Mouse (Mus musculus) urinary bladder, postnatal 25 days (tissue): ENCODE data around the gene Duoxa1.
"Not testable (repeated sequence)": the region's sequence is repeated elsewhere in the genome, so short reads cannot be mapped to it uniquely, and the experiment has no call there.

ENCODE experiments used
- DNase-seq: peaks from one replicate; pipeline ENCODE4 v3.0.0; 2022; ENCODE audit warnings: low spot score

Duoxa1 gene

DNA sequence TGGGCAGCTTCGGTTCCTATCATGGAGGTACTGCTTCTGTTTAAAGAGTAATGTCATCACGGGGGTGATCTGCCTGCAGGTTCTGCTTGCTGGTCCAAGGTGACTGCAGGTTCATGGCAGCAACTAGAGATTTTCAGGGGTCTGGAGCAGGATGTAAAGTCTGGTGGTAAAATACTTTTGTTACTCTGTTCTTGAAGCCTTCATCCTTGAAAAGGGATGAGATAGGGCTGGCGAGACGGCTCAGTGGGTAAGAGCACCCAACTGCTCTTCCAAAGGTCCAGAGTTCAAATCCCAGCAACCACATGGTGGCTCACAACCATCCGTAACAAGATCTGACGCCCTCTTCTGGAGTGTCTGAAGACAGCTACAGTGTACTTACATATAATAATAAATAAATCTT lies 16.8 kb upstream of the Duoxa1 start:
- DNase-seq = not testable (repeated sequence)

DNA sequence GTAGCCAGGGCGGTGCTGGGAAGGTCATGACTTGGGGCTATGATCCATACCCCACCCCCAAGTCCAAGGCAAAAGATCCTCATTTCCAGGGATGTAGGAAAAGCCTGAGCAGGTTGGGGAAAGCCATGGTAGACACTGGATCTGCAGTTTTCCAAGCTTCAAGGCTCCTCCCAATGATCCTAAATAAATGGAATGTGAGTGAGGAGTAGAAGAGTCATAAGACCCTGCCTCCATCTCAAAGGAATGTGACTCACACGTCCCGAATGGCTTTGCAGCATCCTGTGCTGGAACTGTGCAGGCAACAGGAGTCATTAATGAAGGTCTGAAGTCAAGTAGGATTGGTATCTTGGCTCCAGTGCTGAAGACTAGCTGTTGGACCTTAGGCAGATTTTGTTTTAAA lies 14.5 kb upstream of the Duoxa1 start:
- DNase-seq = no peak

DNA sequence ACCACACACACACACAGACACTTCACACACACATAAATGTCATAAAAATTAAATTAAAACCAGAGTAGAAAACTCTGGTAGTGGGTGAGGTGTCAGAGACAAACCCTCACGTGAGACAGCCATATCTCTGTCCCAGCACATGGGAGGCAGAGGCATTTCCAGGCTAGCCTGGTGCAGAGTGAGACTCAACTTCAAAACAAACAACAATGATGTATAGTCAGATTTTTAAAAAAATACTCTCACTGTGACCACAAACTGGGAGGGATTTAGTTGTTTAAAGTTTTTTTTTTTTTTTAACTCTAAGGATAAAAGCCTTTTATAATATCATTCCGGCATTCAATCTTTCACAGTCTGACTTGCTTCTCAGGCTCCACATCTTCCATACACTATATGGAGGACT lies 11.8 kb upstream of the Duoxa1 start:
- DNase-seq = no peak

DNA sequence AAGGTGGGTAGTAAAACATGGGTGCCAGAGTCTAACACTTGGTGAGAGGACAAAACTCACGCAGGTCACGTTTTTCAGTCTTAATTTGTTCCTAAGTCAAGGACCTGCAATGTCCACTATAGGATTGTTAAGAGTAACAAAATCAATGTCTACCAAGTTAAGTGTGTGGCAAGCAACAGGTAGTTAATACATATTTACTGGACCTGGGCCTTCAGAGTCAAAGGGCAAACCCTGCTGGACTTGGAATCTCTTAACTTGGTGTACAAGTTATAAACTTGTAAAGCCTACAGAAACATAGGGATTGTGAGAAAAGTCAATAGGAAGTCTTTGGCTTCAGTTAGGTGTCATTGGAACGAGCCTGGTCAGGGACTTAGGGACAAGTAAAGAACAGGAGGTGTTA lies 11.1 kb upstream of the Duoxa1 start:
- no peak for DNase-seq

DNA sequence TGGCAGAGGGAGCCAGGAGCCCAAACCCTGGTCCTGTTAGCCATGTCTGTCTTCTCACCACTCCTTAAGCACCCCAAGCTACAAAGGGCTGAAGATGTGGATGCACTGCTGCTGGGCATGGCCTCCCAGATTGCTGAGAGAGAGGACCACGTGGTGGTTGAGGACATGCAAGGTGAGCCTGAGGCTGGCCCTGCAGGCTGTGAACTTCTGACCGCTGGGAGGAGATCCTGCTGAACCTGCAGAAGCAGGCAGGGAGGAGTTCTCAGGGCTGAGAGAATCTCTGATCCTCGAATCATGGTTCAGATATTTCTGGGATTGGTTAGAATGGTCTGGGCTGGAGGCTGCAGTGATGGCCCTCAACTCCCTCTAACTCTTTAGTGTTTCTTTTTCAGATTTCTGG lies 10.4 kb upstream of the Duoxa1 start:
- DNase-seq = no peak

DNA sequence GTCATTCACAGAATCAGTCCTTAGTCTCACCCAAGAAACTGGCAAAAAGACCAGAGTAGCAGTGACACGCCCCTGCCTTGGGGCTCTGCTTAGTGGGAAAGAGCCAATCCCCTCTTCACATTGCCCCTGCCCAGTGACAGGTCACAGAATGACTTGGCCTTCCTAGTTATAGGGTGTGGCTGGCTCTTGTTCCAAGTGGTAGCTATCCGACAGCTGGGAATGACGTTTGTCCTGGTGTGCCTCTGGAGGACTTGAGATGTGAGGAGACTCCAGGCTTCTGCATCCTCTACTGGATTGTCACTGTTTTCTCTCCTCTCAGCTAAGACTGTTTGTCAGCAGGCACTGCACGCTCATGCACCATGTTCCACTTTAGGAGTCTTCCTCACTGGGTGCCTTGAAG lies 3.9 kb upstream of the Duoxa1 start:
- no peak for DNase-seq

DNA sequence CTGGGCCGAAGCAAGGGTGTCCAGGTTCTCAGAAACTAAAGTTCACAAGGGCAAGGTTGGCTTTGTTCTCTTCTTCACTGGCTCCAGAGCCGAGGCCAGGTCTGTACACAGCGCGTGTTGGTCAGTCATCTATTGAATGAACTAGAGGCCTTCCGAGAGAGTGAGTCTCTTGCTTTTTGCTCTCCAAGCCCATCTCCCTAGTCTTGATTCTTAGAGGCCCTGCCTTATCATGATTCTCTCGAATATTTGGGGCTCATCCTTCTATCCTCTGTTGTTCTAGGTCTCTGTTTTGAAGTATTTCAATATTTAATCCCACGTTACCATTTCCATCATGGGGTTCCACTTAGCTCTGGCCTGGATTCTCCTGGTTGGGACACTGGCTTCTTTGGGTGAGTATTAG lies 1.8 kb upstream of the Duoxa1 start, which contains the start of gene Duox1:
Duox1 (plus strand) TSS at position 301 of the 400 bp plus-strand sequence.
- no peak for DNase-seq

DNA sequence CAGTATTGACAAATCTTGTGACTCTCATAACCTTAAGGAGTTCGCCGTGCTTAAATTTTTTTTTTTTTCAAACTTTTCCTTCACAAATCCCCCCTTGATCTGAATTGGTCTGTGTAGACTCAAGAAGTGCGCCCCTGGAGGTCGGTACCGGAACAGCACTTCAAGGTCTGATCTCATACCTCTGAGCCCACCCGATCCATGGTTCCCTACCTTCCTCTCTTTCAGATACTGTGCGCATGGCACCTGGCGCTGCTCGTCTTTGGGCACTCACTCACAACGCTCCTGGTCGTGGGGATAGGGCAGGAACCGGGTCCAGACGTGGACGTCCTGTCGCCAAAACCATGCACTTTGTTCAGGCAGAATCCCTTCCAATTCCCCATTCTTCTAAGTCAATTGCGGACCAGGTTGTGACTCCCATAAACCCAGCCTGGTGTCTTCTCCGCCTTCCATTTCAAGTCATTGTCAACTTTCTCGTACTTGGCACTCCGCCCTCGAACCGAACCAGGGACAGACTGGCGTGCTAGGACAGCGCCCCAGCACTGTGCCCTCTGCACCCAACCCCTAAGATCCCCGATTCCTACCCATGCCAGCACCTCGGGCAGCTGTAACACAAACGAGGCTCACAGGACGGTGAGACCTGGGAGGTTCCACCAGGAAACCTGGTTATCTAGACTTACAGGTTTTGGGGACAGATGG lies 660 bp downstream of the Duoxa1 start:
- DNase-seq = peak; percentile 74

DNA sequence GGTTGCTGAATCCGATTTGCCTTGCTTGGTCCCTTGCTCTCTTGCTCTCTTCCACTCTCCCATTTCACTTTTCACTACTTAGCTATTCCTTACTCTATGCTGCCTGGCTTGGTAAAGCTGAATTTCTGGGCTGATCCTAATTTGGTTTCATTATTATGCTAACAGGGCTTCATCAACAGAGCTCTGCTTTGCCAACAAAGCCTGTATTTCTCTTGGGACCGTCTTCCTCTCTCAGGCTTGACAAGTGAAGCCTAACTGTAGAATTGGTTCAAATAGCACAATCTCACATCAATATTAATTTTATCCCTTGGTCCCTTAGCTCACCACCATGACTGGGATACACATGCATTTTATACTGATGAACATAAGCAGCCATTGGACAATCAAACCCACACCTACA lies 2.0 kb downstream of the Duoxa1 start:
- DNase-seq = no peak

DNA sequence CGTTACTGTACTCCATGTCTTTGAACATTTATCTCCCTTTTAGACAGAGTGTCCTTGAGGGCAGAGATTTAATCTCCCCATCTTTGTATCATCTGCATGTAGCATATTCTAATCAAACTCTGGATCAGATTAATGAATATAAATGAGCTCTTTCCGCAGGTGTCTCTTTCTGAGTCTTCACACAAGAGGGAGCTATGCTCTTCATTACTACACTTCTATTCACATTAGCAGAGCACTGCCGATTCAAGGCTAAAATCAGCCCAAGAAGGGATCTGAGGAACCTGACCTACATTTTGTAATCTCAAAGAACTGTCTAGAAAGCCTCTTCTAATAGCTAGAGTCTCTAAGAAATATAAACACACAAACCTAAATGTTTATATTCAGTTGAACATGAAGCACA lies 3.9 kb downstream of the Duoxa1 start:
- no peak for DNase-seq

DNA sequence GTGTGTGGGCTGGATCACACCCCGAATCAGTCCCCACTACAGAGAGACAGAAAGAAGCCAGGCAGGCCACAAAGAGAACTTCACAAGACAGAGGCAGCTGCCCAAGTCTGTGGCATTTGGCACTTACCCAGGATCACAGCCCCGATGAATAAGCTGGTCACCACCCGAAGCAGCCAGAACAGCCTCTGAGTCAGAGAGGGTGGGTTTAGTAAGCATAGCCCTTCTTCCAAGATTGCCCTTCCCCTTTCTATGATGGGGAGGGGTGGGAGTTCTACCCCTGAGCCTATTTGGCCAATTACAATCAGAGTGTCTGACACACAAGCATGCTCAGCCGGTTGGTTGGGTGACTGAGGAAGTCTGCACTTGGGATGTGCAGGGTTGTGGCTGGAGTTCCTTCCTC lies 7.3 kb downstream of the Duoxa1 start:
- DNase-seq = peak; percentile 41

DNA sequence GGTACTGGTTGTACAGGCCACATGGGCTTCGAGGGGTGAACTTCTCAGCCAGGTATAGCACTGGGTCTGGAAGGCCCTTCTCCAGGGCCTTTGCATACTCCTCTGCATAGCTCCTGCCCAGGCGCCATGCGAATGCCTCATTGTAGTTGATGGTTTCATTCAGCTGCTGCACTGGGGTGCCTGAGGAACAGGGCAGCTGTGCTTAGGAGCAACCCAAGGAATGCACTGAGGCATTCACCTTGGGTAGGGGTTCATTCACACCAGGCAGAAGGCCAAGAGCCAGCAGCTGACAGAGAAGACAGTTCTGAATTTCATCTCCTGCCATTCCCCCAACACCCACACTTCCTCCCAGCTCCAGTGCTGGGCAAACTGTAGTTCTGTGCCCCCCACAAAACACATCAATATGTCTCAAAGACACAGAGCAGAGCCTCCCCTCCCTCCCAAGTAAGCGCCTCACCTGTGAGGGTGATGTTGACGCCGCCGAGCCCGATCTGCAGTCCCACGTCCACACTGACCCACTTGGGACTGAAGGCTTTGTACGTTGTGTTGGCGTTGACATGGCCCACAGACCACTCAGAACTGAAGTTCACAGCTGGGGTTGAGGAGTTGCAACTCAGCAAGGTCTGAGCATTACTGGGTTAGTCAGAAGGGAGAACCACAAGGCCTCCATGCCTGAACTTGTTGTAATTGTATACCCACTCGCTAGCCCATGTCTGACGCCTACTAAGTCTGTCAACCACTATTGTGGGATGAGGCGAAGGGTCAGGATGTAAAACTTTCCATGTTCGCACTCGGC lies 8.2 kb downstream of the Duoxa1 start:
- no peak for DNase-seq

DNA sequence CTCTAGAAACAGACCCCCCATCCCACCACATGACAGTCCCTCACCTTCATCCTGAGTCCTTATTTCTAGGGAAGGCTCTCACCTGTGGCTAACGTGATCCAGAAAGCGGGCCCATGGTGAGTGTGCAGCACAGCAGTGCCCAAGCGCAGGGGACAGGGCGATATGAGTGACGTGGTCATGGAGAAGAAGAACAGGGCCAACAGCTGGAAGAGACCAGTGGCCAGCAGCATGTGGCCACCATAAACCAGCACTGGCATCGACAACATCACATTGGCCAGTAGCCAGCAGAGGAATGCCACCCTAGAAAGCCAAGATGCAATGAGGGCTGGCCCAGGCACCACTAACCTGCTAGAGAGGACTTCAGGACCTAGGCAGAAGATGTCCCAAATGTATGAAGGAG lies 9.0 kb downstream of the Duoxa1 start:
- DNase-seq = no peak

DNA sequence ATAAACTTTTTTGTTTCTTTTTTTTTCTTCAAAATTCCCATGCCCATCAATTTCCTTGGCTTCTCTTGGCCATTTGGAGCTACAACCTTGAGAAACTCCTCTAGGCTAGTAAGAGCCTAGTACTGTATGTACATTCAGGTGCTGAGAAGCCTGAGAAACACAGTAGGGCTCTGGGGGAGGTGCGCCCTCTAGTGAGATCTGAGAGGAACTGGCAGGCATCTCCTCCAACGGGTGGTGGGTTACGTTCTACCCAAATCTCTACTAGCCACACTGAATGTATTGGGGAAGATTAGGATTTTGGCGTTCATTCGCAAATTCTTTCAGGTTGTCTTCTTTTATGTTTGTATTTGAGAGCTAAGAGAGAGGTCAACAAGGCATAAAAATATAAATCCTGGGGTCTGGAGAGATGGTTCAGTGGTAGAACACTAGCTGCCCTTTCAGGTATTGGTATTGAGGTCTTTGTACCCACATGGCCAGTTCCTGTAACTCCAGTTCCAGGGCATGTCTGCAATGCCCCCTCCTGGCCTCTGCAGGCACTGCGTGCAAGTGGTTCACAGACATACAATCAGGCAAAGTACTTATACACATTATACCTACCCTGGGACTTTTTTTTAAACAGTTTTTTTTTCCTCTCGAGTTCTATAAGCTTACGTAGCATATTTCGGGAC lies 10.8 kb downstream of the Duoxa1 start:
- peak; percentile 59 for DNase-seq

DNA sequence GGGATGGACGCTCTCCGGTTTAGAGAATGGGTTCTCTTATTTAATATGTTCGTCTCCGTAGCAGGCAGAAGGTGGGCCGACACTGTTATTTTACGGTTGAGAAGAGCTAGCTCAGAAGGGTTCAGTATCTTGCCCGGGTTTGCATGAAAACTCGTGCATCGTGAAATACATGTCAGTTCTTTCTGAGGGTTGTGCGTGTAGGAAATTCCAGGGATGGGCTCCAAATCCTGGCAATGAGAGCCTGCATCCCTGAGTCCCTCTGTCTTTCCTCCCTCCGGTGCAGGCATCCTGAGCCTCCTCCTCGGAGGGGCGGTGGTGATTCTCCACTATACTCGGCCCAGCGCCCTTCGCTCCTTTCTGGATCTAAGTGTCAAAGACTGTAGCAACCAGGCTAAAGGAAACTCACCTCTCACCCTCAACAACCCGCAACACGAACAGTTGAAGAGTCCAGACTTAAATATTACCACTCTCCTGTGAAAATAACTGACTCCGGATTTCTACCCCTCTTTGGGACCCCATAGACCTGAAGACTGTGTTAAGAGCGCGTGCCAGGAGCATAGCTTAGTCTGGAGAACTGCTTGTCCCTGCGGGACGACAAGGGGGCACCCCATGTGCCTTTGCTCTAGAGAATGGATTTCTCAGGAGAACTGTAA lies 11.5 kb downstream of the Duoxa1 start:
- DNase-seq = no peak

DNA sequence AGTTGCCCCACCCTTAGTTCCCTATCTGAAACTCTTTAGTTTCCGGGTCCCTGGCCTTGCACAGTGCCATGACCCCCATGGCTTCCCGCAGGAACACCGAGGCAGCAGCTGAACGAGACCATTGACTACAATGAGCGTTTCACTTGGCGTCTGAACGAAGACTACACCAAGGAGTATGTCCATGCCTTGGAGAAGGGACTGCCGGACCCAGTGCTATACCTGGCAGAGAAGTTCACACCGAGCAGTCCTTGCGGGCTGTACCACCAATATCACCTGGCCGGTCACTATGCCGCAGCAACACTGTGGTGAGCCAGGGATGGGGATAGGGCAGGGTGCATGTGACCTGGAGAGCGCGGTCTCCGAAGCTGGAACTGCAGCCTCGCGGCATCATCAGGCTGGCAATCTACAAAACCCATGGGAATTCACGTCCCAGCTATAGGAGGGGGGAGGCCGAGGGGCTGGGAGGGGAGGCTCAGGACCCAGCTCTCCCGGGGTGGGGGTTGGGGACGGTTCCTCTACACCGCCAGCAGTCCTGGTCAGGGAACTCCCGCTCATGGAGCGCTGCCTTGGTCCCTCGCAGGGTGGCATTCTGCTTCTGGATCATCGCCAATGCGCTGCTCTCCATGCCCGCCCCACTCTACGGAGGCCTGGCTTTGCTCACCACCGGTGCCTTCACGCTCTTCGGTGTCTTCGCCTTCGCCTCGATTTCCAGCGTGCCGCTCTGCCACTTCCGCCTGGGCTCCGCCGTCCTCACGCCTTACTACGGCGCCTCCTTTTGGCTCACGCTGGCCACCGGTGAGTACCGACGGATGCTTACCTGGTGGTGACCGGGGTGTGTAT lies 12.2 kb downstream of the Duoxa1 start:
- peak; percentile 32 for DNase-seq

DNA sequence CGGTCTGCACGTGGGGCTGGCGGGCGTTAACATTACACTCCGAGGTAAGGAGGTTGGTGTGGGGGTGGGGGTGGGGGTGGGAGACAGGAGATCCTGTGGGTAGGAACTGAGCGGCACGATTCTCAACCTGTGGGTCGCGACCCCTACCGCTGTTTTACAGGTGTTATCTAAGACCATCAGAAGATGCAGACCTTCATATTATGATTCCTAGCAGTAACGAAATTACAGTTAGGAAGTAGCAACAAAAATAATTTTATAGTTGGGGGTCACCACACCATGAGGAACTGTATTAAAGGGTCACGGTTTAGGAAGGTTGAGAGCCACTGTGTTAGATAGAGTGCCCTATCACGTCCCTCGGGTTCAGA lies 12.9 kb downstream of the Duoxa1 start:
- DNase-seq = no peak

DNA sequence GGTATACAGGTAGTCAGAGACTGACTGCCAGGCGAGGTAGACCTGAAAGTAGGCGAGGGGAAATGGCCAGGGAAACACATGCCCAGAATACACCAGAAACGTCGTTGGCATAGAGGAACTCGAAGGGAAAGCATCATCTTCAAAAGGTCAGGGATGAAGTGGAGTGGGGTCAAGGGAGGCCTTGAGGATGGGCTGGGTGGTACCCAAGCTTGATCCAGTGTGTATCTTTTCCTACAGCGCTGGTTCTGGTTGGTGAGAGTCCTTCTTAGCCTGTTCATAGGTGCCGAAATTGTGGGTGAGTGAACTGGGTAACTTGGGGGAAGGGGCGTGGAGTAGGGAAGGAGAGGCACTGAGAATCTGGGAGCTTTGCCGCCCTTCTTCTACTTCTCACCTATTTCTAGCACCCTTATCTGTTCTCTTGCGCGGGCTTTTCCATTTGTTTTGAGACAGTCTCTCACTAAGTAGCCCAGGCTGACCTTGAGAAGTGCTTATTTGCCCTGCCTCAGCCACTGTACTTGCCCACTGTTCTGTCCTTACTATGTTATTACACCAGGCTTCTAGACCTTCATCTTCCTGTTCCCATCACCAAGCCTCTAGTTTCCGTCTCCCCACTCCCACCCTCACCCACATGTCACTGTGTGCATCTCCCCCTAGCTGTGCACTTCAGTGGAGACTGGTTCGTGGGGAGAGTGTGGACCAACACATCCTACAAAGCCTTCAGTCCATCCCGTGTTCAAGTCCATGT lies 13.4 kb downstream of the Duoxa1 start:
- no peak for DNase-seq

DNA sequence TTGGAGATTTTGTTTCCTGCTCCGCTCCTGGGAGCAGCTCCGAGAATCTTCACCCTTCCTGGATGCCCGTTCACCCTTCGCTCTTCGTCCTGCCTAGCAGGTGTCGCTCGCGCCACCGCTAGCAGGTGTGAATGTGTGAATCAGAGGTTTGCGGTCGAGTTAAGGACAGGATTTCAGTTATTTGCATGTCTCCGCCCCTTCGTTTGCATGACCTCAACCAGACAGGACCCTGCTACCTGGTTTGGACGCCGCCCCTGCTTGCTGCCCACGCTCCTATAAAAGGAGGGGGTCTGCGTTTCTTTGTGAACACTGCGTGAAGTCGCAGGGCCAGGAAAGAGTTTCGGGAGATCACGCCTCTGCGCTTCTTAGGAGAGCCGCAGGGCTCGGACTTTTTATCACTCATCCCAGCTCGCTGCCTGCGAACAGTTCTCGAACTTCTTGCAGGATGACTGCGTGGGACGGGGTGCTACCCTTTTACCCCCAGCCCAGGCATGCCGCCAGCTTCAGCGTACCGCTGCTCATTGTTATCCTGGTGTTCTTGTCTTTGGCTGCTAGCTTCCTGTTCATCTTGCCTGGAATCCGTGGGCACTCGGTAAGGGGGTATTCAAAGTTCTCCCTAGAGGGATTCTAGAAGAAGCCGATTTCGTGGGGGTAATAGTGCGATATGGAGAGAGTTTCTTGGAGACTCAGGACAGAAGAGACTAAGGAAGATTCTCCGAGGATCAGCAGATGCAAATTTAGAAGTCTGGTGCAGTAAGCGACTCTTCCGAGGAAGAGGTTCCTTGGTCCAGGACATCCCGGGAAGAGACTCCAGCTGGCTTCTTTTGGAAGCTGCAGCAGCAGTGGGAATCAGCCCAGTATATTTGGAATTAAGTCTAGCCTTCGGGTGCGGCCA lies 14.7 kb downstream of the Duoxa1 start, which contains the start of gene Duoxa2:
Duoxa2 (plus strand) TSS at position 305 of the 895 bp plus-strand sequence.
- DNase-seq = no peak

DNA sequence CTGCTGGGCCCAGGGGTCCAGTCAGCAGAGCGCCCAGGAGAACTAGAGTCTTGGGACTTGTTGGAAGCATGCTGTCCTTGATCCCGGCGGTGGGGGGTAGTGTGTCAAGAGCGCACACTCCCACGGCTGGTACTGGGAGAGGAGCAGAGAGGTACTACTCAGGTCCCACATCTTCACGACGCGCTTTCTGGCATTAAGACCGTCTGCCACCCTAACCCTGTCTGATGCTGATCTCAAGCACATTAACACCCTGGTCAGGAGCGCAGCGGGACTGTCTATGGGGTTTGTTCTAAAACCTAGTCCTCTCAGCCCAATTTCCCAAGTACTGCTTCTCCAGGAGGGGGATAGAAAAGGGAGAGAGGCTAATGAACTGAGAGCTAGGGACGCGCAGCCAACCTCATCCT lies 15.4 kb downstream of the Duoxa1 start, which contains the start of gene Duox2:
Duox2 (minus strand) TSS at position 354 of the 404 bp plus-strand sequence.
- DNase-seq = no peak
